Mouse (Mus musculus): Measurements from ENCODE around the gene Wdr43. TPM values are rescaled to one million over a fixed set of nuclear protein-coding genes. Genes with fewer than 3 reads are reported as not detected.

The Wdr43 gene
- total and polyA plus RNA-seq, 3 experiments, result 175 to 393 (median 249) TPM

DNA sequence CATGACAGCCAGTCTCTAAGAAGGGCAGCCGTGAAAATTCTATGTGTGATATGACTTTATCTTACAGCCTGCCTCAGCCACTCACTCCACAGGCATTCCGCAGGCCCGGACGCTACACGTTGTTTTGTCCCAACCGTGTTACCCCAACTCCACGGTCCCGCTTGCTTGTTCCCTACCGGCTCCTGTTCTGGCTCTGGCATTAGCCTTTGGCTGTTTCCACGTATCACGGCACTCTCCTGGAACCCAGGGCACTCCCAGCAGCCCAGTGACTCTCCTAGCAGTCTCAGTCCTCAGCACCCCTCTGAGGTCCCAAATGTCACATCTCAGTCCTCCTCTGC lies 82.9 kb downstream of the Wdr43 start:
- Histone ChIP-seq H3K27me3 (ENCODE audit: control insufficient read depth in 1 of 2, insufficient read depth in 2 of 2, low read length in 2 of 2) (no peaks in the 10 kb centered on the region), H3K4me3 (ENCODE audit: control insufficient read depth in 1 of 2, insufficient read depth in 1 of 2, low read depth in 2 of 2, low read length in 2 of 2) (no peak overlapping the region), H3K4me1 (ENCODE audit: control insufficient read depth in 1 of 2, insufficient read depth in 2 of 2, low read length in 2 of 2) (no peaks in the 10 kb centered on the region), H3K9me3 (replicated peaks; ENCODE audit: insufficient read depth, low read length) (no peaks in the 10 kb centered on the region), H3K27ac (ENCODE audit: control insufficient read depth, low read depth, low read length) (no peak overlapping the region), H3K79me2 (ENCODE audit: control insufficient read depth, insufficient read depth, low read length, poor library complexity) (no peaks in the 10 kb centered on the region), H3K36me3 (ENCODE audit: control insufficient read depth in 1 of 2, insufficient read depth in 2 of 2, low read length in 2 of 2) (no peaks in the 10 kb centered on the region), H3K9ac (ENCODE audit: control insufficient read depth, low read depth, low read length, poor library complexity, severe bottlenecking) (no peak overlapping the region)
- TF ChIP-seq NRF1 (IDR thresholded peaks at IDR 0.05; ENCODE audit: insufficient read depth, low read depth, low read length, poor library complexity, severe bottlenecking), result no peak
- no peak for TF ChIP-seq BHLHE40 (IDR thresholded peaks at IDR 0.05; ENCODE audit: borderline replicate concordance, low read depth, low read length)
- no peak for TF ChIP-seq UBTF (IDR thresholded peaks at IDR 0.05; ENCODE audit: borderline replicate concordance, insufficient read depth, low read depth, low read length)
- no peak for TF ChIP-seq KAT2A (conservative IDR thresholded peaks at IDR 0.05; ENCODE audit: low read depth, low read length)
- no peak for DNase-seq (ENCODE audit: low read depth, low spot score)

DNA sequence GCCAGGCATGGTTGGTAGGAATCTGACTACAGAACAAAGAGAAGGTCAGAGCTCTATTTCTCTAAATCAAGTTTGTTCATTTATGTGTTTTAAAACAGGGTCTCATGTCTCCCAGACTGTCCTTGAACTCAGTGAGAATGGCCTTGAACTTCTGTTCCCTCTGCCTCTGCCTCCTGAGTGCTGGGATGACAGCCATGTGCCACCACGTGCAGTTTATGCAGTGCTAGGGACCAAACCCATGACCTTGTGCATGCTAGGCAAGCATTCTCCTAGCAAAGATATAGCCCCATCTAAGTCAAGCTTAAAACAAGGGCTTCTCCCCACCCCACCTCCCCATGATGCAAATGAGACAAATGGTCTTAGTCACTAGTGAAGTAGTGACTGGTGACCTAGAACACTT lies 89.4 kb downstream of the Wdr43 start:
- DNase-seq (ENCODE audit: low read depth, low spot score), result no peak
- TF ChIP-seq ZC3H11A (IDR thresholded peaks at IDR 0.05; ENCODE audit: low read depth, low read length) (no peak), TBP (IDR thresholded peaks at IDR 0.05; ENCODE audit: low read depth, low read length) (no peak), MAFK (IDR thresholded peaks at IDR 0.05; ENCODE audit: borderline replicate concordance, low read depth, low read length) (no peak), CHD2 (IDR thresholded peaks at IDR 0.05; ENCODE audit: low read length) (no peak), MEF2A (IDR thresholded peaks at IDR 0.05; ENCODE audit: extremely low read depth, insufficient replicate concordance, low read depth, low read length, poor library complexity, severe bottlenecking) (no peak), RAD21 (IDR thresholded peaks at IDR 0.05; ENCODE audit: low read depth, low read length) (no peak), KAT2A (conservative IDR thresholded peaks at IDR 0.05; ENCODE audit: low read depth, low read length) (no peak), TCF12 (IDR thresholded peaks at IDR 0.05; ENCODE audit: low read depth, low read length) (no peak), UBTF (IDR thresholded peaks at IDR 0.05; ENCODE audit: borderline replicate concordance, insufficient read depth, low read depth, low read length) (no peak), ZMIZ1 (IDR thresholded peaks at IDR 0.05; ENCODE audit: low read depth, low read length) (no peak), HCFC1 (IDR thresholded peaks at IDR 0.05; ENCODE audit: low read depth, low read length) (no peak), USF1 (IDR thresholded peaks at IDR 0.05; ENCODE audit: low read depth, low read length) (no peak), NELFE (IDR thresholded peaks at IDR 0.05; ENCODE audit: low read depth, low read length) (no peak), POLR2AphosphoS2 (IDR thresholded peaks at IDR 0.05; ENCODE audit: low read length) (no peak), POLR2AphosphoS5 (IDR thresholded peaks at IDR 0.05; ENCODE audit: borderline replicate concordance, low read depth, low read length) (no peak), SIN3A (IDR thresholded peaks at IDR 0.05; ENCODE audit: low read length) (no peak)
- no peaks in the 10 kb centered on the region for H3K79me2 ChIP-seq (ENCODE audit: control insufficient read depth, insufficient read depth, low read length, poor library complexity)
- no peaks in the 10 kb centered on the region for H3K4me1 ChIP-seq (ENCODE audit: control insufficient read depth in 1 of 2, insufficient read depth in 2 of 2, low read length in 2 of 2)
- H3K27me3 ChIP-seq (ENCODE audit: control insufficient read depth in 1 of 2, insufficient read depth in 2 of 2, low read length in 2 of 2), result no peaks in the 10 kb centered on the region
- no peak overlapping the region for H3K4me3 ChIP-seq (ENCODE audit: control insufficient read depth in 1 of 2, insufficient read depth in 1 of 2, low read depth in 2 of 2, low read length in 2 of 2)
- no peak overlapping the region for H3K27ac ChIP-seq (ENCODE audit: control insufficient read depth, low read depth, low read length)
- H3K36me3 ChIP-seq (ENCODE audit: control insufficient read depth in 1 of 2, insufficient read depth in 2 of 2, low read length in 2 of 2), result no peaks in the 10 kb centered on the region
- H3K9ac ChIP-seq (ENCODE audit: control insufficient read depth, low read depth, low read length, poor library complexity, severe bottlenecking), result no peak overlapping the region
- H3K9me3 ChIP-seq (replicated peaks; ENCODE audit: insufficient read depth, low read length), result no peaks in the 10 kb centered on the region
